Mouse (Mus musculus): ENCODE data around the gene Itga4.

GRCm38 (mm10) chr2:79354773-79355172 is 99.5 kb downstream of the Itga4 start:
- TF ChIP-seq POLR2A (IDR thresholded peaks at IDR 0.05; ENCODE audit: extremely low read depth, insufficient read depth, low read length) (no peak), CTCF (IDR thresholded peaks at IDR 0.05; ENCODE audit: extremely low read depth, insufficient read depth, low read length) (no peak)
